Mouse (Mus musculus) CD4-positive, CD25-positive, alpha-beta regulatory T cell, adult 2 months (primary cell): Measurements from ENCODE around the gene Cacna1c.

ENCODE experiments used
- DNase-seq: peaks from one replicate; pipeline ENCODE4 v3.0.0-alpha.2; 2012; ENCODE audit warnings: low read depth, low spot score

Gene Cacna1c

DNA sequence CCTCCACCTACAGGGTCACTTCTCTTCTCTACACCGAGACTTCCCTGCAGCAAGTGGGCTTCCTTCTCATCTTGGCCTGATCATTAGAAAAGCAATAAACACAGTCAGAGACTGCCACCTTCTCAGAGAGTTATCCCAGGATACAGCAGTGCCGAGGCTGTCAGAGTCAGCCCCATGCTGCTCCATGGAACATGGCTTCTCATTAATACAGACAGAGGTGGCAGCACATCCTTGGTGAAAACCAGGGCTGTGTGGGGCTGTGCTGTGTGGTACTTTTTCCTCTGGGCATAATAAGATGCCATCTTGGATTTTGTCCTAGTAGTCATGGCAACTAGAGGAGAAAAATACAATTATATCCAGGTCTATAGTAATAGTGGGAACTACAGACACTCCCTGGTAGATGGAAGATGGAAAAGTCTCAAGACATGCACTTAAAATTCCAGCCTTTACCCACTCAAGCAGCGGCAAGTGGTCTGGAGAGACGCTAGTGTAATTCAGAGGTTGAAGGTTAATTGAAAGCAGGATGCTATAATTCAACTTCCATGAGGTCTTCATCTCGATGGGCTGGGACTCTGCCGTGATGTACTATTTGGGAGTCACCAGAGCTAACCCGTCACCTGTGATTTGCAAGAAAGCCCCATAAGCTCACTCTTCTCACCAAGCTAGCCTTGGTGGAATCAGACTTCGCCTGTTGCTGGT is 264.1 kb downstream of the Cacna1c start:
- no peak for DNase-seq

DNA sequence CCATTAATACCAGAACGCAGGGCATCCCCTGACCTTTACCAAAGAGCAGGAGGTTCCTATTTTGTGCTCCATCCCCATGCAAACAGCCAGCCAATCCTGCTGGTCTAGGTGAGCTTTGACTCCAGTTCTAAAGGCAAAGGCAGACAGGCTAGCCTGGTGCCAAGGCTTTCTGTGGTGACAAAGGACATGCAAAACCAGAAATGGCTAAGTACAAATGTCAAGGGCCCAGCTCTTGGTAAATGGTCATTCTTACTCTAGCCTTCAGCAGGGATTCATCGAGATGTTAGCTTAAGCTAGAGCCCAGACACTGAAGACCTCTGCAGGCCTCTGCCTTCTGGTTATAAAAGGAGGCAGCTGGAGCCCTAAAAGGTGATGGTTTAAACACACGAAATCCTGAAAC is 269.5 kb downstream of the Cacna1c start:
- no peak for DNase-seq

DNA sequence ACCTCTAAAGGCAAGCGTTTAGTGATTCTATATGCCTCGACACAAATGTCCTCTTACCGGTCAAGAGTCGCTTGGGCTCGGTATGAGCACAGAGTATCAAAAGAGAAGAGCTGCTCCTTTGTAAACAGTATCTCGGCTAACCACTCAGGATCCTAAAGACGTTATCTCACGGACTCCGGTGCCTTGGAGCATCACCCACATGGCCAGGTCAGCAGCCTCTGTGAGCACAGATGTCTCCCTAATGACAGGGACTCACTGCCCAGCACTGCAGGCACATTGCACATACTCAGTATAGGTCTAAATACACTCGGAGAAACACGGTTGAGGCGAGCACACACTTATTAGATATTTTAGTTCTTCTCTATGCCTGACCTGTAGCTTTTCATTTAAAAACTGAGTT is 271.8 kb downstream of the Cacna1c start:
- no peak for DNase-seq

DNA sequence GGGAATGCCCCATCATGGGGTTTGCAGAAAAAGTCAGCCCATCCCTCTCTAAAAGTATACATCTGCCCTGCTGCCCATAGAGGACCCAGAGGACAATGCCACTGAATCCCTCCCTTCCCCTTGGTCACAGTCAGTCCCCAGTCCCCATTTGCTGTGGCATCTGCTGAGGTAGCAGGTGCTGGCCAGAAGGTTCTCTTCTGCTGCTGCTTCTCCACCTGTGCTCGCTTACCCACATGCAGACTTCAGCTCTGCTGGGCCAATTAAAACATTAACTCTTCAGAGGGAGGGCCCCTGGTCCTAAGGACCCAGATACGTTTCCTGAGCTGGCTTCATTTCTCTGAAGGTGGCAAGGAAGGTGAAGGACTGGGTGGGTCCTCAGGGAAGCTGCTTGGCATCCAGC is 272.3 kb downstream of the Cacna1c start:
- DNase-seq = no peak

DNA sequence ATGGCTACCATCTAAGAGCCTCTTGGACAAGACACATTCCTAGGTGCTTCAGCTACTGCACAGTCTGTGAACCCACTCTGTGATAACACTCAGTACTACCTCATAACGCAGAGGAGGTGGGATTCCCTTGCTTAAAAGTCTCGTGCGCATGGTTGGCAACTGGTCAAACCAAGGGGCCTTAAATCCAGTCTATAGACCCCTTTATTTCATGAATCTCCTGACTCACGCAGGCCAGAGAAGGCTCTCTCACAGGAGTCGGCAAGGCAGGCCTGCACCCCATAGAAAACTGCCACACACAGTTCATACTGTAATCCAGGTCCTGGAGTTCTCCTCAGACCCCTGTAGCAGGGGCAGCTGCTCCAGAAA is 273.0 kb downstream of the Cacna1c start:
- no peak for DNase-seq

DNA sequence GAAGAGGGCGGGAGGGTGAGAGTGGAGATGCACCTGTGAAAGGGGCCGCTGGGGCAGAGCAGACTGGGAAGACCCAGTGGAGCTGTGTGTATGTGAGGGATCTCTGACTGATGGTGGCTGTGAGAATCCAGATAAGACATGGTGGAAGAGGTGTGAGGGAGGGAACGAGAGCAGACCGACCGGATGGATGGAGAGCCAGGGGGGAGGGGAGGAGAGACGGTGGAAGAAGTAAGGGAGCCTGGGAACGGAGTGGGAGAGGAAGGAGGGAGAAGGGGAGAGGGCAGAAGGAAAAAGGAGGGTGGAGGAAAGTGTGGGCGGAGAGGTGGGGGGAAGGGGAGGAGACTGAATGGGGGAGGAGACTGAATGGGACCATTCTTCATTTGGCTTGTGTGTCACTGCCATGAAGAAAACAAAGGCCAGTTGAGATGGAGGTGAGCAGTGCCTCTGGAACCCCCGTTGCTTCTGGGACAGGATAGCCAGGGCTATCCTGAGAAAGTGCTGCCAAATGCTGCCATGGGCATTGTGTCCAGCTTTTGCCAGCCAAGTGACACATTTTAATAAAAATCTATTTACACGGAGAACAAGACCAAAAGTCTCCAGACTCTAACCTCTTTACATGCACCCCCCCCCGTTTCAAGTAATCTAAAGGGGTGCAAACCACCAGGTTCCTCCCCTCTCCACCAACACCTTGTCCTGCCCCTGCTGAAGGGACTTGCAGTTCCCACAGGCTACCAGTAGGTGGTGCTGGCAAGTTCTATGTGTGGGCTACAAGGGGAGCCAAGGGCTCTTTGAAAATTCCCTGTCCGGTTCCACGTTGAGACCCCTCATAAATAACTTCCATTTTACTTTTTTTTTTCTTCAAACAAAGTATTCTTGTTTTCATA is 273.6 kb downstream of the Cacna1c start:
- peak; percentile 68 for DNase-seq

DNA sequence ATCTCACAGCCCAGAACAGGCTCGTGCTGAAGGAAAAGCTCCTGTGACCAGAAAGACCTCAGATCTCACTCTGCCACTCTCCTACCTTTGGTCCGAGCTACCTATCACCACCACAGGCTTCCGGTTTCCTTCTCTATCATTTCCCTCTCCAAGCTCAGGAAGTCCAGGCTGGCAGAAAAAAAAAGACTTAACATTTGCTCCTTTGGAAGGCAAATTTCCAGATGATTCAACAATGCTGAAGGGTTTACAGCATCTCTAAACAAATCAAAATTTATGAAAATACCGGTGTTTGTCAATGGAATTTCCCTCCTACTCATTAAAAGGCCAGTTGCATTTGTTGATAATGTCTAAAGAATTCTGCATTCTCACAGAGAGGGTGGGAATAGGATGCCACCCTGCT is 288.0 kb downstream of the Cacna1c start:
- no peak for DNase-seq

DNA sequence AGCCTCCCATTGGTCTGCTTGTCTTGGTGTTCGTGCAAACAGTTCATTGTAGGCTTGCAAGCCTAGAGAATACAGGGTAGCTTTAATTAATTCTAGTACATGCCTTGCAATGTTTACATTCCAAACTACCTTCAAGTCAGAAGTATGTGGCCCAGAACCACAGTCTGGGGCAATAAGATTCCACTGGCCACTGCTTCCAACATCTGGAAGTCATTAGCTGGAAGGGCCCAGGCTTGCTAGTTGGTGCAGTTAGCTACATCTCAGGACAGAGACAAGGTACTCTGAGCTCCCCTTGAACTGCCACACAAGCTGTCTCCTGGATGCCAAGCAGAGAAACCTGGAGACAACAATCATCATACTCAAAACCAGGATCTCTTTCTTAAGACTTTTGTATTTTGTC is 288.5 kb downstream of the Cacna1c start:
- DNase-seq = no peak

DNA sequence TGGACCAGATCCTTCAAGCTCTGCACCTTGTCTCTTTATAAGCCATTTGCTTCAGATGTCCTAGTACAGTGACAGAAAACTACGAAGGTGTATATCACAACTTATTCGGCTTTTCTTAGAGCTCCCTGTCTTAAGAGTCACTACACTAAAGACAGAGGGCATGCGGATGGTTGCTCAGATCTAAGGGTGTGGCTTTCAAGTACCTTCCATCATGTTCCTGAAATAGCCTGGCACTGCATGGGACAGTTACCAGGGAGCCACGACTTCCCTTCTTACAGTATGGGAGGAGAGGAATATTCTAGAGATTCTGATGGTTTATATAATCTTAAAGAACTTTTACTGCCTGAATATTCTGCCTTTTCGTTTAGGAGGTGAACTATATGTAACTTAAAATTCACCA is 289.3 kb downstream of the Cacna1c start:
- no peak for DNase-seq

DNA sequence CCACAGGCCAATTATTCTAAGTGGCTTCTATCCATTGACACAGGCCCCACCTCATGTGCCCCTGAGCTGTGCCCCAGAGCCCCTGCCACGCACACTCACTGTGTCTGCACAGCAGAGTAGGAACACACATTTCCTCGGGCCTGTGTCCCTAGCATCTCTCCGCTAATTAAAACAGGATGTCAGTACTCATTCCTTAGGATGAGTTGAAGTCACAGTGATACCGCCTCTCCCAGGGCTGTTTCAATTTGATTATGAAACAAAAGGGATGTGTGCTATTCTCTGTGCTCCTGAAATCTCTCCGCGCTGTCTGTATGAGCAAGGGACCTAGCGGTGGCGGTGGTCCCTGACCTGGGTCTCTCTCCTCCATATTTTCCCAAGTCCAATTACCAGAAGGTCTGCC is 296.5 kb downstream of the Cacna1c start:
- no peak for DNase-seq

DNA sequence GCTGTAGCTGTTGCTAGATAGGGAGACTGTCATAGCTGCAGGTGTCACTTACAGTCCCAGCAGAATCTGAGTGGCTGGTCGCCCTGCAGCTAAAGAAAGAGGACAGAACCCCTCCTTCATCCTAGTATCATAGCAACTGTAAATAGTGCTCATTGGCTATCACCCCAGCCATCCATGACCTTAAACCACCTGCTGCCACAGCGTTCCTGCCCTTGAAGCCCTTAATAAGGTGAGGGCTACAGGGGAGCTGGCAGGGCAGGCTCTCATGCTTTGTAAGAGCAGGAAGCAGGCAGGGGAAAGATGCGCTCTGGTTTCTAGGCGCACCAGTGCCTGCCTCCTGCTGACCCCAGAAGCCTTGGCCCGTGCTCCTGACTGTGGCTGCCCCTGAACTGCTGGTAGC is 299.1 kb downstream of the Cacna1c start:
- DNase-seq = no peak

DNA sequence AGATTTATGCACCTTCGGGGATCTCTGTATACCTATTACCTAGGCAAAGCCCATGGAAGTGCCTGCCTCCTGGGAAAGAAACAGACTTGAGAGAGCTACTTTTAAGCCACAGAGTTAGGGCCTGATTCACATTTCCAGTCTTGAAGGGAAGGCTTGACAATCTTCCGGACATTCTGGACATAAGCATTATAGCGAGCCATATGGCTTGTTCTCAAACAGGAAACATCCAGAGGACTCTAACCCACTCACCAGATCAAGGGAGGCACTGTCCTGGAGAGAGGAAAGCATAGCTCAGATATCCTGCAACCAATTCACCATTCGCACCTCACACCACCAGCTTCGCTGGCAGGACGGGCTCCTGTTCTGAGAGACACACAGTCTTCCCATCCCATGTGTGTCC is 302.2 kb downstream of the Cacna1c start:
- no peak for DNase-seq

DNA sequence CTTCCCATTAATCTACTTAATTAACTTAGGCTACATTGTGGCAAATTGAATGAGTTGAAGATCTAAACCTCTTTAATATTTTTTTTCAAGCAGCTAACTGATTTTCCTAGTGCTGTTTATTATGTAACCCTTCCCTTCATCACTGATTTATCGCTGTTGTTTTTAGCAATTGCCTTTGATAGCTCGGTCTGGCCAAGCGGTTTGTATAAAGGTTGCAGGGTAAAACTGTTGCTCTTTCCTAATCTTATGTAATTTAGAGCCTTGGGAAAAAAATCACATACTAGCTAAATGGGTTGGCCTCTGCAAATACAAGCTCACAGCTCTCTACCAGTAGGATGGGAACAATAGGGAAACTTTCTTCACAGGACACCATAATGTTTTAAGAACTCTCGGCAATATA is 306.8 kb downstream of the Cacna1c start:
- no peak for DNase-seq

DNA sequence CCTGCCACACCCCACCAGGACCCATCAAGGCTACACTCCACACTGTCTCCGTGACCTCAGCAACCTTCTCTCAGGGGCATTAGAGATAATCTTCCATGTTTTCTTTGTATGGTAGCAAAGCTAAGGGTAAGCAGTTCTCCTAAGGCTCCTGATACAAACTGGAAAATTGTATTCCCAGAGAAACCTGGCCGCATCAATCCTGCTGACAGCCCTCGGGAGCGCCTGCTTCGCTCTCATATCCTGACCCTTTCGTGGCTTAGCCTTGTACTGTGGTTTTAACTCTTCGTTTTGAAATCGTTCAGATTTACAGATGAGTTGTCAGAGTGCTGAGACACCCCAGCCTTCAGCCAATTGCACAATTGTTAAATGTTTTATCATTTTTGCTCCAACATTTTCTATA is 309.2 kb downstream of the Cacna1c start:
- no peak for DNase-seq

DNA sequence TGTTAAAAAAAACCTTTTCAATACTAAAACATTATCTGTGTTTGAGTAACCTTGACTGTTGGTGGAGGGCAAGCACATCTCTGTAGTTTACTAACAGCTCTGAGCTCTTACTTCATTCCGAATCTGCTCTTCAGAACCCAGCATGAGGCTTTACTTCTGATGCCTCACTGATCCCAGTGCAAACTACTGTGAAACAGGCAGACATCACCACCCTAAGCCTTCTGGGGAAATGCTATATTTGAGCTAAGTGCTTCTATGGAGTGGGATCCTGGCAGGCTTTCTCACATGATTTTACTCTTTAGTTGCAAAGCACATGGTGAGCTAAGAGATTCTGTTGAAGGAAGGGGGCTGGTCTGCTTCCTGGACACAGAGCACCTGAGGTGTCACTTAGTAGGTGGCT is 311.3 kb downstream of the Cacna1c start:
- DNase-seq = no peak

DNA sequence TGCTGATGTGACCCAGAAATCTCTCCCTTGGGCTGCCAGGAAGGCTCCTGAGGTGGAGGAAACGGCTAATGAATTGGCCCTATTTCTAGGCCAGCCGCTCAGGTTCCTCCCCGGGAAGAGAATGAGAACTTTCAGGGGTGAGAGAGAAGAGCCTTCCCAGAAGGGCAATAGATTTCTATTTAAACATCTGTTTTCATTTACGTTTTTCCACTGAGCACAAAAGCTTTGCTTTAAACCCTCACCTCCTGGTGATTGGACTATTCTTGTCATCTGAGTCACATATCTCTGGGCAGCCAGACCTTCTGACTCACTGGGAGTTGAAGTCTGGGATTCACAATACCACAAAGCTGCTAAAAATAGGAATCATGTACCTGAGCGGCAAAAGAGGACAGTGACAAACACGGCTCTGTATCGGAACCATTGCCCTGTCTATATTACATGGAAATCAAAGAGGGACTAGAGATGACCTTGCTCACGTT is 312.1 kb downstream of the Cacna1c start:
- DNase-seq = no peak

DNA sequence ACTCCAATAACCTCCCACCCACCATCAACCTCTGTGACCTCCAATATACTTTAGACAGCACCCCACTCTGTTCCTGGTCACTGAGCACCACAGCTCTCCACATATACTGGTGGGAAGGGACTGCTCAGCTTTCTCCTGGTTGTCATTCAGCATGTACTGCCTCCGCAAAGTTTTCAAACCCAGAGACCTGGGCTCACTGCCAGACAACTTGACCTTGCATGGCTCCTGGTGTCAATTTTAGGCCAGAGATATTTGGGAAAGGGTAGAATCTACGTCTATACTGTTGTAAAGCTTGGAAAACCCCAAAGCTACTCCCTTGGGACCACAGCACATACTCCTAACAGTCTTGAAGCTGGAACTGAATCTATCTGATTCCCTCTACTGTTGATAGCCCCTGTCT is 320.0 kb downstream of the Cacna1c start:
- no peak for DNase-seq

DNA sequence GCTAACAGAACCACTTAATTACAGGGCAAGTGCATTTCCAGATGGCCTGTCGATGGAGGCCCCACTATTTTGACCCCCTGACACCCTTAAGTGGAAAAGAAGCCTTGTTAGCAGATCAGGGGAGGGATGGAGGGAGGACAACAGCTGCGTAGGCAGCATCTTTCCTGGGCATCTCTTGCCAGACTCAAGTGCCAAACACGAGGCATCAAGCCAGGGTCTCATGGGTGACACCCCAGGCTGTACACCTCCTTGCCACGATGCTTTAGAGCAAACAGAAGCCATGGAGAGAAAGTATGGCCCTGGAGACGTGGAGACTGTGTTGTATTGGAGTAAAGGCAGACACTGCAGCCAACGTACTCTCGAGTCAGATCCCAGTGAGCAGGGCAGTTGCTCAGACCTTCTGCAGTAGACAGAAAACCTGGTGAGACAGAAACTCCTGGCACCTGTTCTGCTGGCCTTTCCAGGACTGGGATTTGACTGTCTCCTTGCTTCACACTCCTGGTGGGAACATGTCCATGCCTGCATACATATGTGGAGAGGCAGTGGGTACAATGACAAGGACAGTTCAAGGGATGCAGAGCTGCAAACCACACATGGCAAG is 325.9 kb downstream of the Cacna1c start:
- no peak for DNase-seq

DNA sequence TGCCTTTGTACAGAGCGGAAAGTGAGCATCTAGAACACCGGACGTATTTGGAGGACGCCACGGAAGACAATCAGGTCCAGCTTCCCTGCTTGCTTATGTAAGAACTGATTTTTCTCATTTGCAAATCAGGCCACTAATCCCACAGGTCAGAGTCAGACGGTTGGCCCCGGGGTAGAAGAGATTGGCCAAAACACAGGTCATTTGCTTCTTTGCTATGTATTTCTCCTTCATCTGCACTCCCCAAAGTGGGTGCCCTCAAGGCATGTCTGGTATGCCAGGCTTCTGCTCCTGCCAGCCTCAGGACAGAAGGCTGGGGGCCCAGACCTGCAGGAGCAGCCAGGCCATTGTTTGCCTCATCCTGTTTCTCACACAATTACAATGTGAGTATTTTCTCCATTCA is 328.8 kb downstream of the Cacna1c start:
- no peak for DNase-seq

DNA sequence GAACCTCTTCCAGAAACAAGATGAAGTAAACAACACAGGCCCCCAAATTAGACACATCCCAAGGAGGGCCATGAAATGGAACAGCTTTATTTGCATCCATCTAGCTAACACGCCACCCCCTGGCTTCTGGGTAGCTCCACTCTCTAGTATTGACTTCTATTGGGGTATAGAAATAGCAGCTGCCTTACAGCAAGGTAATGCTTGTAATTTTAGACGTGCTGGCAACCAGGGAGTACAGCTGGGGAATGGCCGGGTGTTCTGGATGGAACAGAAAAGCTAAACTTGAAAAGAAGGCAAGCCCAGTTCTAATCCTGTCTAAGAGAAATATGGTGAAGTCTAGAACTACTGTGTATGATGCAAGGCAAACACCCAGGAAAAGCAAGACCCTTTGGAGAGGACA is 329.3 kb downstream of the Cacna1c start:
- no peak for DNase-seq

DNA sequence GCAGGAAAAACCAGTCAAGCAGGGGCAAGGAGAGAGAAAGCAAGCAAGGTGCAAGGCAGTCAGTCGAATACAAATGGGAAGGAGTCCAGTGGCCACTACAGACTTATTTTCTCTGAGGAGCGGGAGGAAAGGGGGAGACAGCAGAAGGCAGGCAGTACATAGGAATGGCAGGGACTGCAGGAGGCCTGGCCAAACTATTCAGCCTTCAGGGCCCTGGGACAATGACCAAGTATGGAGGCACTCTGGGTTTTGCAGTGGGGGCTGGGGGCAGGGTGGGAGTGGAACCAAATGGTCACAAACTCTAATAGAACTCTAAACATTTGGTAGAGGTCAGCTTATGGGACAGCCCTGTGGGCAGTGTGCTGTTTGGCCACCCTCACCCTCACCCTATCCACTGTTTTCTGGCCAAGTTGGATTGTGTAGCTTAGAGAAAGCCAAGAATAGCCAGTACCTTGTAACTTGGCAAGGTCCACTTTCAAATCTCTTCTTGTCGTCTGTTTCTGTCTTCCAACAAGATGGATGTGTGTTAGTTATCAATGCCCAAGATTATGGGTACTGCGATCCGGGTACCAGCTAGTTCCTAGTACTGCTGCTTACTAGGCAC is 330.3 kb downstream of the Cacna1c start:
- DNase-seq = no peak
